Mouse (Mus musculus): Measurements from ENCODE around the gene Hist2h2ab.
"Not testable (repeated sequence)": the region's sequence is repeated elsewhere in the genome, so short reads cannot be mapped to it uniquely, and the experiment has no call there.

The Hist2h2ab gene

GRCm38 (mm10) chr3:96237904-96238511 lies 18.3 kb downstream of the Hist2h2ab start:
- no peak for DNase-seq (ENCODE audit: low spot score)

GRCm38 (mm10) chr3:96238954-96239793 lies 19.5 kb downstream of the Hist2h2ab start, which contains the start of gene Hist2h3c2:
Gene Hist2h3c2, minus strand, starts transcription at chr3:96239127.
- not testable (repeated sequence) for DNase-seq (ENCODE audit: low spot score)

GRCm38 (mm10) chr3:96239949-96240798 lies 20.5 kb downstream of the Hist2h2ab start, which contains the start of gene Hist2h2aa2:
Gene Hist2h2aa2, minus strand, starts transcription at chr3:96240276.
- DNase-seq (ENCODE audit: low spot score) = peak; percentile 82

- DNase-seq (ENCODE audit: low spot score) = no peak
Observed at GRCm38 (mm10) chr3:96240799-96241197, 21.1 kb downstream of the Hist2h2ab start.

GRCm38 (mm10) chr3:96243921-96244572 lies 24.4 kb downstream of the Hist2h2ab start:
- DNase-seq (ENCODE audit: low spot score) = peak; percentile 63

- DNase-seq (ENCODE audit: low spot score) = peak; percentile 86
Observed at GRCm38 (mm10) chr3:96245003-96245886, 25.6 kb downstream of the Hist2h2ab start, which contains the start of gene Hist2h2aa1. Gene Hist2h2aa1, plus strand, starts transcription at chr3:96245497.

GRCm38 (mm10) chr3:96246018-96246417 lies 26.4 kb downstream of the Hist2h2ab start:
- not testable (repeated sequence) for DNase-seq (ENCODE audit: low spot score)

- not testable (repeated sequence) for DNase-seq (ENCODE audit: low spot score)
Observed at GRCm38 (mm10) chr3:96246427-96246856, 26.8 kb downstream of the Hist2h2ab start, which contains the start of gene Hist2h3c1. Gene Hist2h3c1, plus strand, starts transcription at chr3:96246685.

- DNase-seq (ENCODE audit: low spot score) = peak; percentile 31
Observed at GRCm38 (mm10) chr3:96247356-96248140, 27.9 kb downstream of the Hist2h2ab start.

- DNase-seq (ENCODE audit: low spot score) = peak; percentile 25
Observed at GRCm38 (mm10) chr3:96248141-96249033, 28.7 kb downstream of the Hist2h2ab start.

GRCm38 (mm10) chr3:96249034-96249345 lies 29.3 kb downstream of the Hist2h2ab start:
- no peak for DNase-seq (ENCODE audit: low spot score)

GRCm38 (mm10) chr3:96250890-96251289 lies 31.2 kb downstream of the Hist2h2ab start:
- no peak for DNase-seq (ENCODE audit: low spot score)

GRCm38 (mm10) chr3:96251787-96252186 lies 32.1 kb downstream of the Hist2h2ab start:
- DNase-seq (ENCODE audit: low spot score) = no peak

- no peak for DNase-seq (ENCODE audit: low spot score)
Observed at GRCm38 (mm10) chr3:96254683-96255355, 35.2 kb downstream of the Hist2h2ab start.

- no peak for DNase-seq (ENCODE audit: low spot score)
Observed at GRCm38 (mm10) chr3:96255926-96256593, 36.4 kb downstream of the Hist2h2ab start.

- no peak for DNase-seq (ENCODE audit: low spot score)
Observed at GRCm38 (mm10) chr3:96257190-96257589, 37.5 kb downstream of the Hist2h2ab start.

GRCm38 (mm10) chr3:96260220-96260619 lies 40.6 kb downstream of the Hist2h2ab start:
- no peak for DNase-seq (ENCODE audit: low spot score)

GRCm38 (mm10) chr3:96261623-96262022 lies 42.0 kb downstream of the Hist2h2ab start:
- no peak for DNase-seq (ENCODE audit: low spot score)
